Mouse (Mus musculus): ENCODE results near the gene Tssk2. TPM values are rescaled to one million over a fixed set of nuclear protein-coding genes. Genes with fewer than 3 reads are reported as not detected.

Tssk2 gene
- not detected in 2 replicates for total RNA-seq (2017)

GRCm38 (mm10) chr16:17898462-17898861 lies at the start of gene Tssk2, which contains the start of gene Dgcr2:
Tssk2 (plus strand) TSS chr16:17898637.
Dgcr2 (minus strand) TSS chr16:17898562.
- ATAC-seq (replicated peaks; ENCODE audit: low read depth, poor library complexity, severe bottlenecking): no peak

GRCm38 (mm10) chr16:17848928-17849327 lies 49.5 kb upstream of the Tssk2 start:
- ATAC-seq (replicated peaks; ENCODE audit: low read depth, poor library complexity, severe bottlenecking): peak; percentile 70; the same call in 1 of the 2 replicates

GRCm38 (mm10) chr16:17849486-17849885 lies 49.0 kb upstream of the Tssk2 start:
- ATAC-seq (replicated peaks; ENCODE audit: low read depth, poor library complexity, severe bottlenecking): no peak

GRCm38 (mm10) chr16:17851331-17851730 lies 47.1 kb upstream of the Tssk2 start:
- no peak for ATAC-seq (replicated peaks; ENCODE audit: low read depth, poor library complexity, severe bottlenecking)

- no peak for ATAC-seq (replicated peaks; ENCODE audit: low read depth, poor library complexity, severe bottlenecking)
These were observed 46.6 kb upstream of the Tssk2 start for GRCm38 (mm10) chr16:17851860-17852259.

GRCm38 (mm10) chr16:17853263-17853662 lies 45.2 kb upstream of the Tssk2 start:
- no peak for ATAC-seq (replicated peaks; ENCODE audit: low read depth, poor library complexity, severe bottlenecking)

GRCm38 (mm10) chr16:17857157-17857556 lies 41.3 kb upstream of the Tssk2 start:
- no peak for ATAC-seq (replicated peaks; ENCODE audit: low read depth, poor library complexity, severe bottlenecking)

- peak; percentile 78 for ATAC-seq (replicated peaks; ENCODE audit: low read depth, poor library complexity, severe bottlenecking)
These were observed 39.8 kb upstream of the Tssk2 start for GRCm38 (mm10) chr16:17858592-17858991.

- no peak for ATAC-seq (replicated peaks; ENCODE audit: low read depth, poor library complexity, severe bottlenecking)
These were observed 33.1 kb upstream of the Tssk2 start for GRCm38 (mm10) chr16:17865293-17865692.

- ATAC-seq (replicated peaks; ENCODE audit: low read depth, poor library complexity, severe bottlenecking): no peak
These were observed 32.7 kb upstream of the Tssk2 start for GRCm38 (mm10) chr16:17865770-17866169.

GRCm38 (mm10) chr16:17871248-17871647 lies 27.2 kb upstream of the Tssk2 start:
- 0 out of 2 replicates have a peak, but pooled peaks have one; percentile 42 for ATAC-seq (replicated peaks; ENCODE audit: low read depth, poor library complexity, severe bottlenecking)

GRCm38 (mm10) chr16:17872995-17873394 lies 25.4 kb upstream of the Tssk2 start:
- no peak for ATAC-seq (replicated peaks; ENCODE audit: low read depth, poor library complexity, severe bottlenecking)

- ATAC-seq (replicated peaks; ENCODE audit: low read depth, poor library complexity, severe bottlenecking): no peak
These were observed 23.3 kb upstream of the Tssk2 start for GRCm38 (mm10) chr16:17875174-17875573.

GRCm38 (mm10) chr16:17876096-17876495 lies 22.3 kb upstream of the Tssk2 start:
- no peak for ATAC-seq (replicated peaks; ENCODE audit: low read depth, poor library complexity, severe bottlenecking)

- no peak for ATAC-seq (replicated peaks; ENCODE audit: low read depth, poor library complexity, severe bottlenecking)
These were observed 18.9 kb upstream of the Tssk2 start for GRCm38 (mm10) chr16:17879571-17879970.

GRCm38 (mm10) chr16:17882196-17882595 lies 16.2 kb upstream of the Tssk2 start:
- no peak for ATAC-seq (replicated peaks; ENCODE audit: low read depth, poor library complexity, severe bottlenecking)

- no peak for ATAC-seq (replicated peaks; ENCODE audit: low read depth, poor library complexity, severe bottlenecking)
These were observed 14.3 kb upstream of the Tssk2 start for GRCm38 (mm10) chr16:17884116-17884515.

GRCm38 (mm10) chr16:17889689-17890341 lies 8.6 kb upstream of the Tssk2 start:
- no peak for ATAC-seq (replicated peaks; ENCODE audit: low read depth, poor library complexity, severe bottlenecking)

GRCm38 (mm10) chr16:17890342-17890727 lies 8.1 kb upstream of the Tssk2 start:
- no peak for ATAC-seq (replicated peaks; ENCODE audit: low read depth, poor library complexity, severe bottlenecking)

- peak; percentile 29 for ATAC-seq (replicated peaks; ENCODE audit: low read depth, poor library complexity, severe bottlenecking)
These were observed 7.4 kb upstream of the Tssk2 start for GRCm38 (mm10) chr16:17890917-17891566.

GRCm38 (mm10) chr16:17891567-17891959 lies 6.9 kb upstream of the Tssk2 start, which contains the start of gene Gm20518:
Gm20518 (minus strand) TSS chr16:17891671.
- peak; percentile 92 for ATAC-seq (replicated peaks; ENCODE audit: low read depth, poor library complexity, severe bottlenecking)

GRCm38 (mm10) chr16:17892606-17893005 lies 5.8 kb upstream of the Tssk2 start:
- ATAC-seq (replicated peaks; ENCODE audit: low read depth, poor library complexity, severe bottlenecking): no peak

All from common myeloid progenitor, adult 5-6 weeks (primary cell).